Mouse (Mus musculus): ENCODE results near the gene Etl4. TPM values are rescaled to one million over a fixed set of nuclear protein-coding genes. Genes with fewer than 3 reads are reported as not detected.
"Not testable (repeated sequence)": the region's sequence is repeated elsewhere in the genome, so short reads cannot be mapped to it uniquely, and the experiment has no call there.

Etl4 gene
- polyA plus RNA-seq, 1 experiment from 2014 or later, result 2.5 TPM

- Histone ChIP-seq H3K4me1 (ENCODE audit: control insufficient read depth, insufficient read depth, low read length) (no peaks in the 10 kb centered on the region), H3K27me3 (ENCODE audit: control insufficient read depth, insufficient read depth, low read length) (no peaks in the 10 kb centered on the region), H3K36me3 (ENCODE audit: control insufficient read depth, insufficient read depth, low read length) (no peaks in the 10 kb centered on the region), H3K27ac (replicated peaks; ENCODE audit: low read depth, low read length) (no peak overlapping the region), H3K4me2 (ENCODE audit: low read length) (no peak overlapping the region), H3K9me3 (ENCODE audit: control insufficient read depth, low read length) (no peaks in the 10 kb centered on the region), H3K4me3 (replicated peaks; ENCODE audit: low read depth, low read length) (no peak overlapping the region), H3K9ac (replicated peaks; ENCODE audit: low read length) (no peak overlapping the region)
- ATAC-seq (ENCODE audit: low FRiP score, low TSS enrichment) (no peak), DNase-seq (no peak)
- 95% methylated on average over 3 of the region's 3 CpGs for WGBS
Measured at GRCm38 (mm10) chr2:20676379-20676778, 766.8 kb downstream of the Etl4 start.

GRCm38 (mm10) chr2:20678793-20679192 is 769.2 kb downstream of the Etl4 start:
- no peak overlapping the region for H3K9ac ChIP-seq (replicated peaks; ENCODE audit: low read length)
- no peak for DNase-seq
- H3K4me2 ChIP-seq (ENCODE audit: low read length), result no peak overlapping the region
- WGBS, result 60% methylated on average over 7 of the region's 7 CpGs
- no peak overlapping the region for H3K27ac ChIP-seq (replicated peaks; ENCODE audit: low read depth, low read length)
- no peak overlapping the region for H3K4me3 ChIP-seq (replicated peaks; ENCODE audit: low read depth, low read length)
- H3K27me3 ChIP-seq (ENCODE audit: control insufficient read depth, insufficient read depth, low read length), result no peaks in the 10 kb centered on the region
- no peaks in the 10 kb centered on the region for H3K36me3 ChIP-seq (ENCODE audit: control insufficient read depth, insufficient read depth, low read length)
- ATAC-seq (ENCODE audit: low FRiP score, low TSS enrichment), result no peak
- H3K9me3 ChIP-seq (ENCODE audit: control insufficient read depth, low read length), result no peaks in the 10 kb centered on the region
- H3K4me1 ChIP-seq (ENCODE audit: control insufficient read depth, insufficient read depth, low read length), result no peaks in the 10 kb centered on the region

- not testable (repeated sequence) for H3K4me3 ChIP-seq (replicated peaks; ENCODE audit: low read depth, low read length); H3K9ac ChIP-seq (replicated peaks; ENCODE audit: low read length); H3K27ac ChIP-seq (replicated peaks; ENCODE audit: low read depth, low read length); H3K4me1 ChIP-seq (ENCODE audit: control insufficient read depth, insufficient read depth, low read length); ATAC-seq (ENCODE audit: low FRiP score, low TSS enrichment); H3K4me2 ChIP-seq (ENCODE audit: low read length); DNase-seq; H3K9me3 ChIP-seq (ENCODE audit: control insufficient read depth, low read length); H3K36me3 ChIP-seq (ENCODE audit: control insufficient read depth, insufficient read depth, low read length); H3K27me3 ChIP-seq (ENCODE audit: control insufficient read depth, insufficient read depth, low read length)
- WGBS, result 91% methylated on average over 6 of the region's 6 CpGs
Measured at GRCm38 (mm10) chr2:20682203-20682602, 772.6 kb downstream of the Etl4 start.

- ATAC-seq (ENCODE audit: low FRiP score, low TSS enrichment), result no peak
- Histone ChIP-seq H3K9me3 (ENCODE audit: control insufficient read depth, low read length) (no peaks in the 10 kb centered on the region), H3K4me1 (ENCODE audit: control insufficient read depth, insufficient read depth, low read length) (no peaks in the 10 kb centered on the region), H3K27me3 (ENCODE audit: control insufficient read depth, insufficient read depth, low read length) (no peaks in the 10 kb centered on the region), H3K36me3 (ENCODE audit: control insufficient read depth, insufficient read depth, low read length) (no peaks in the 10 kb centered on the region), H3K4me2 (ENCODE audit: low read length) (no peak overlapping the region), H3K27ac (replicated peaks; ENCODE audit: low read depth, low read length) (no peak overlapping the region), H3K9ac (replicated peaks; ENCODE audit: low read length) (no peak overlapping the region), H3K4me3 (replicated peaks; ENCODE audit: low read depth, low read length) (no peak overlapping the region)
- WGBS, result 46% methylated on average over 3 of the region's 3 CpGs
- no peak for DNase-seq
Measured at GRCm38 (mm10) chr2:20689389-20689788, 779.8 kb downstream of the Etl4 start.

- DNase-seq (no peak), ATAC-seq (ENCODE audit: low FRiP score, low TSS enrichment) (no peak)
- no peak overlapping the region for H3K27ac ChIP-seq (replicated peaks; ENCODE audit: low read depth, low read length)
- 87% methylated on average over 3 of the region's 3 CpGs for WGBS
- H3K27me3 ChIP-seq (ENCODE audit: control insufficient read depth, insufficient read depth, low read length), result no peaks in the 10 kb centered on the region
- H3K9me3 ChIP-seq (ENCODE audit: control insufficient read depth, low read length), result no peaks in the 10 kb centered on the region
- no peaks in the 10 kb centered on the region for H3K4me1 ChIP-seq (ENCODE audit: control insufficient read depth, insufficient read depth, low read length)
- no peaks in the 10 kb centered on the region for H3K36me3 ChIP-seq (ENCODE audit: control insufficient read depth, insufficient read depth, low read length)
- H3K4me3 ChIP-seq (replicated peaks; ENCODE audit: low read depth, low read length), result no peak overlapping the region
- no peak overlapping the region for H3K4me2 ChIP-seq (ENCODE audit: low read length)
- H3K9ac ChIP-seq (replicated peaks; ENCODE audit: low read length), result no peak overlapping the region
Measured at GRCm38 (mm10) chr2:20692898-20693297, 783.3 kb downstream of the Etl4 start.

DNA sequence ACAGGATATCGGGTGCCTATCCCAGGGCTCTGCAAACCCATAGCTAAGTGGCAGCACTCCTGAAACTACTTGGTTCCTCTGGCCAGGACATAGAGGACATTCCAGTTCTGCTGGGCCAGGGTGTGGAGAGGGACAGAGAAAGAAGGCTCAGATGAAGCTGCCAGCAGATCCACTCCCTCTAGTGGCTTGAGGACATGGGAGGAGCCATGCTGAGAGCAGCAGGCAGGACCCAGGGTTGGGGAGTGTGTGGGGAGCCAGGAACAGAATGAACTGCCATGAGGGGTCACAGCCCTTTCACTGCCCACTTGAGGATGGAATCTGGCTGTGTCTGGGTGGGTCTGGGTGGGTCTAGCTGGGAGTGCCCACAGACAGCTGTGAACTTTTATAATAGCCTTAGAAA is 784.2 kb downstream of the Etl4 start:
- H3K4me3 ChIP-seq (replicated peaks; ENCODE audit: low read depth, low read length), result no peak overlapping the region
- H3K9ac ChIP-seq (replicated peaks; ENCODE audit: low read length), result no peak overlapping the region
- 92% methylated on average over 1 of the region's 1 CpGs for WGBS
- no peaks in the 10 kb centered on the region for H3K36me3 ChIP-seq (ENCODE audit: control insufficient read depth, insufficient read depth, low read length)
- no peak overlapping the region for H3K4me2 ChIP-seq (ENCODE audit: low read length)
- ATAC-seq (ENCODE audit: low FRiP score, low TSS enrichment) (no peak), DNase-seq (no peak)
- no peaks in the 10 kb centered on the region for H3K9me3 ChIP-seq (ENCODE audit: control insufficient read depth, low read length)
- no peaks in the 10 kb centered on the region for H3K27me3 ChIP-seq (ENCODE audit: control insufficient read depth, insufficient read depth, low read length)
- no peaks in the 10 kb centered on the region for H3K4me1 ChIP-seq (ENCODE audit: control insufficient read depth, insufficient read depth, low read length)
- no peak overlapping the region for H3K27ac ChIP-seq (replicated peaks; ENCODE audit: low read depth, low read length)

DNA sequence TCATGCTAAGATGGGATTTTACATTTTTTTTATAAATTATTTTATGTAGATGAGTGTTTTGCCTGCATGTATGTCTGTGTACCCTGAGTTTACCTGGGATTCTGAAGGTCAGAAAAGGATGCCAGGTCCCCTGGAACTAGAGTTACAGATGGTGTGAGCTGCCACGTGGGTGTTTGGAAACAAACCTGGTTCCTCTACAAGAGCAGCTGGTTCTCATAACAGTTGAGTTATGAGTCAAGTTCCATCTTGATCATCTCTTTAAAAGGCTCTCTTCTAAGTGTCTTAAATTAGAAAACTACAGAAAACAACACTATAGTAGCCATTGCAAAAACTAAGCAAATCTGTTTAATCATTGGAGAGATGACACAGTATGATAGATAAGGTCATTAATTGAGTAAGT is 788.1 kb downstream of the Etl4 start:
- ATAC-seq (ENCODE audit: low FRiP score, low TSS enrichment) (no peak), DNase-seq (no peak)
- no peak overlapping the region for H3K4me2 ChIP-seq (ENCODE audit: low read length)
- H3K4me1 ChIP-seq (ENCODE audit: control insufficient read depth, insufficient read depth, low read length), result no peaks in the 10 kb centered on the region
- H3K27ac ChIP-seq (replicated peaks; ENCODE audit: low read depth, low read length), result no peak overlapping the region
- no peaks in the 10 kb centered on the region for H3K9me3 ChIP-seq (ENCODE audit: control insufficient read depth, low read length)
- WGBS, result 82% methylated on average over 1 of the region's 1 CpGs
- no peak overlapping the region for H3K9ac ChIP-seq (replicated peaks; ENCODE audit: low read length)
- H3K27me3 ChIP-seq (ENCODE audit: control insufficient read depth, insufficient read depth, low read length), result no peaks in the 10 kb centered on the region
- no peaks in the 10 kb centered on the region for H3K36me3 ChIP-seq (ENCODE audit: control insufficient read depth, insufficient read depth, low read length)
- H3K4me3 ChIP-seq (replicated peaks; ENCODE audit: low read depth, low read length), result no peak overlapping the region

GRCm38 (mm10) chr2:20705110-20705509 is 795.5 kb downstream of the Etl4 start:
- Histone ChIP-seq H3K27me3 (ENCODE audit: control insufficient read depth, insufficient read depth, low read length) (no peaks in the 10 kb centered on the region), H3K4me3 (replicated peaks; ENCODE audit: low read depth, low read length) (no peak overlapping the region), H3K9me3 (ENCODE audit: control insufficient read depth, low read length) (no peaks in the 10 kb centered on the region), H3K4me2 (ENCODE audit: low read length) (no peak overlapping the region), H3K4me1 (ENCODE audit: control insufficient read depth, insufficient read depth, low read length) (no peaks in the 10 kb centered on the region), H3K27ac (replicated peaks; ENCODE audit: low read depth, low read length) (no peak overlapping the region), H3K36me3 (ENCODE audit: control insufficient read depth, insufficient read depth, low read length) (no peaks in the 10 kb centered on the region), H3K9ac (replicated peaks; ENCODE audit: low read length) (no peak overlapping the region)
- no peak for DNase-seq
- 92% methylated on average over 4 of the region's 4 CpGs for WGBS
- ATAC-seq (ENCODE audit: low FRiP score, low TSS enrichment), result no peak

GRCm38 (mm10) chr2:20710589-20710988 is 801.0 kb downstream of the Etl4 start:
- Histone ChIP-seq H3K4me2 (ENCODE audit: low read length) (no peak overlapping the region), H3K9ac (replicated peaks; ENCODE audit: low read length) (no peak overlapping the region), H3K27me3 (ENCODE audit: control insufficient read depth, insufficient read depth, low read length) (no peaks in the 10 kb centered on the region), H3K36me3 (ENCODE audit: control insufficient read depth, insufficient read depth, low read length) (no peaks in the 10 kb centered on the region), H3K4me3 (replicated peaks; ENCODE audit: low read depth, low read length) (no peak overlapping the region), H3K27ac (replicated peaks; ENCODE audit: low read depth, low read length) (no peak overlapping the region), H3K4me1 (ENCODE audit: control insufficient read depth, insufficient read depth, low read length) (no peaks in the 10 kb centered on the region), H3K9me3 (ENCODE audit: control insufficient read depth, low read length) (no peaks in the 10 kb centered on the region)
- no peak for DNase-seq
- no peak for ATAC-seq (ENCODE audit: low FRiP score, low TSS enrichment)
- WGBS, result 93% methylated on average over 7 of the region's 7 CpGs

Measured in midbrain, embryonic 14.5 days (tissue).